Mouse (Mus musculus) G1E (cell line): ENCODE data around the gene Chil3.

Experiments used
- CTCF ChIP-seq: IDR thresholded peaks from 2 replicates; pipeline ENCODE4 v1.5.1; 2012; ENCODE audit warnings: low read depth, low read length, inconsistent platforms, mixed read lengths
- GATA1 ChIP-seq: IDR thresholded peaks from 2 replicates; pipeline ENCODE4 v1.6.1; 2012; ENCODE audit warnings: borderline replicate concordance, low read length, inconsistent platforms, mixed read lengths
- POLR2AphosphoS5 ChIP-seq: IDR thresholded peaks from 2 replicates; pipeline ENCODE4 v1.6.1; 2012; ENCODE audit warnings: low read depth, low read length, inconsistent platforms; ENCODE audit not compliant: insufficient replicate concordance
- TAL1 ChIP-seq: conservative IDR thresholded peaks from 2 replicates; pipeline ENCODE4 v1.6.1; 2012; ENCODE audit warnings: low read depth, low read length, inconsistent platforms, mixed read lengths

- TF ChIP-seq TAL1, result no peak
- TF ChIP-seq CTCF, result no peak
- no peak for TF ChIP-seq POLR2AphosphoS5
- no peak for TF ChIP-seq GATA1
These were observed 3.9 kb upstream of the Chil3 start for GRCm38 (mm10) chr3:106171135-106171731.
